Mouse (Mus musculus) CD4-positive, CD25-positive, alpha-beta regulatory T cell, adult 2 months (primary cell): ENCODE results near the gene Npas4.
"Not testable (repeated sequence)": the region's sequence is repeated elsewhere in the genome, so short reads cannot be mapped to it uniquely, and the experiment has no call there.

Experiments used
- DNase-seq: peaks from one replicate; pipeline ENCODE4 v3.0.0-alpha.2; 2012; ENCODE audit warnings: low read depth, low spot score

The Npas4 gene

GRCm38 (mm10) chr19:4992904-4993303, 2.8 kb upstream of the Npas4 start:
- peak; percentile 76 for DNase-seq

DNA sequence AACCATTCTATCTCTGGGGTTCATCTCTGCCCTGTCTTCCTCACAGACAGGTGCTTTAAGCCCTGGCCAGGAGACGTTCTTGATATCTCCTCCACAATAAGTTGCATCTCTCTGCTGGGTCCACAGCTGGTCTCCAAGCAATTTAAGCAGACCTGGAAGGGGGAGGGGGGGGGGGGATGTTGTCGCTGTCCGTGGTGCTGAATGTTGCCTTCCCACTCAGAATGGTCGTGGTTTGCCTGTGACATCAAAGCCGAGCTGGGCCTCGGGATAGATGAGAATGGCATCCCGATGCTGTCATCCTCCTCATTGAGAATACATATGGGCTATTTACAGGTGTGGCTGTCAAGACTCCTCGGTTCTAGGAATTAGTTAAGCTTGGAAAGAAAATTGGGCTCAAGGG, 2.3 kb upstream of the Npas4 start:
- DNase-seq, result peak; percentile 46

DNA sequence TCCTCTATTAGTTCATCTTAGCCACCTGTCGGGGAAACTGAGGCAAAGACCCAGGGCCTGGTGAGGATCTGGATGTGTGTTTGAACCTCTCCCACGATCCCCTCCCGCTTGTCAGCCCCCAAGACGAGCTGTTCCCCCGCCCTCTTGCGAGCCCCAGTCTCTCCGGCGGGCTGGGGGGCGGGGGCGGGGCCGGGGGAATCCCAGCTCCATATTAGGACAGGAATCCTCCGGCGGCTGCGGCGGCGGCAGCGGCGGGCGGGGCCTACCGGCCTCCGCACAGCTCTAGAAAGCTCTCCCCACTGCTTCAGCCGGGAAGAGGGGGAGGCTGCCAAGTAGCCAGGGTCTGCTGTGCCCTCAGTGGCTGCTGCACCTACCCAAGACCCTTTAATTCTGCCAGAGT, 600 bp upstream of the Npas4 start:
- peak; percentile 19 for DNase-seq

DNA sequence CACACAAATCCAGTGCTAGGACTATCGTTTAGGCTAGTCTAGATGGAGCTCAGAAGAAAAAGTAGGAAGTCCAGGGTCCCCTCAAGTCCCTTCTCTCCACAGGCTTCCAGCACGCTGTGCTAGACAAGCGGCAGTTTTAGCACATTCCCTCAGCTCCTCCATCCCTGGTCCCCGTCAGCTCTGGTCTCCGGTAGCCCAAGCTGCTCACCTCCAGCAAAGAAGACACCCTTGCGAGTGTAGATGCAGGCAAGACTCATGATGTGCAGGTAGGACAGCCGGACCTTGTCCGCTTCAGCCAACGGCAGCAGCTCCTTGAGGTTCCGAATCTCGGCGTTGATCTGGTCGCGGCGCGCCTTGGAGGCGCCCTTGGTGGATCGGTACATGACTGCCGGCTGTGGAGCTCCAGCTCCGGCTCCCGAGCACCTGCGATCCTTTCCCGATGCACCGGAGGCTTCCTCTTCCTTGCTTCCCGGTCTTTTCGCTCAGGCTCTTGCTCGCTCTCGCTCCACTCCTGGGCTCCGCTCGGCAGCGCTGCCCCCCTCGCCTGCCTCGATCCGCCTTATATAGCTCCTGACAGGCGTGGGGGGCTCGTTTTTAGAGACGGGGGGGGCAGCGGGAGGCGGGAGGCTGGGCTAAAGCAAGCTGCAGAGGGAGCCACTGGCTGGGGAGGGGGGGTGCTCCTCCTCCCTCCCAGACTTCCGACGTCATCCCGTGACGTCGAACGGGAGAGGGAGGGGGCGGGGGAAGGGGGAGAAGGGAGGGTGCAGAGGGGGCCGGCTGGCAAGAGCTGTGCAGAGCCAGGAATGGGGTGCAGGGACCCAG, 471 bp downstream of the Npas4 start:
- DNase-seq, result no peak

- peak; percentile 84 for DNase-seq
Measured at GRCm38 (mm10) chr19:4989013-4989412, 1.1 kb downstream of the Npas4 start.

GRCm38 (mm10) chr19:4981767-4982166, 8.3 kb downstream of the Npas4 start:
- DNase-seq, result peak; percentile 86

DNA sequence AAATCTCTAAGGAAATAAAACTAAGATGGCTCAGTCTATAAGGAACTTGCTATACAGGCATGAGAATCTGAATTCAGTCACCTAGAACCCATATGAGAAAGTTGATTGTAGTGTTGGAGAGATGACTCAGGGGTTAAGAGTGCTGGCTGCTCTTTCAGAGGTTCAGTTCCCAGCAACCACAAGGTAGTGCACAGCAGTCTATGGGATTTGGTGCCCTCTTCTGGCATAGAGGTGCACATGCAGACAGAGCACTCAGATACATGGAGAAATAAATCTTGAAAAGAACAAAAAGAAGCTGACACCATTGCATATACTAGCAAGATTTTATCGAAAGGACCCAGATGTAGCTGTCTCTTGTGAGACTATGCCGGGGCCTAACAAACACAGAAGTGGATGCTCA, 21.9 kb downstream of the Npas4 start:
- peak; percentile 62 for DNase-seq

DNA sequence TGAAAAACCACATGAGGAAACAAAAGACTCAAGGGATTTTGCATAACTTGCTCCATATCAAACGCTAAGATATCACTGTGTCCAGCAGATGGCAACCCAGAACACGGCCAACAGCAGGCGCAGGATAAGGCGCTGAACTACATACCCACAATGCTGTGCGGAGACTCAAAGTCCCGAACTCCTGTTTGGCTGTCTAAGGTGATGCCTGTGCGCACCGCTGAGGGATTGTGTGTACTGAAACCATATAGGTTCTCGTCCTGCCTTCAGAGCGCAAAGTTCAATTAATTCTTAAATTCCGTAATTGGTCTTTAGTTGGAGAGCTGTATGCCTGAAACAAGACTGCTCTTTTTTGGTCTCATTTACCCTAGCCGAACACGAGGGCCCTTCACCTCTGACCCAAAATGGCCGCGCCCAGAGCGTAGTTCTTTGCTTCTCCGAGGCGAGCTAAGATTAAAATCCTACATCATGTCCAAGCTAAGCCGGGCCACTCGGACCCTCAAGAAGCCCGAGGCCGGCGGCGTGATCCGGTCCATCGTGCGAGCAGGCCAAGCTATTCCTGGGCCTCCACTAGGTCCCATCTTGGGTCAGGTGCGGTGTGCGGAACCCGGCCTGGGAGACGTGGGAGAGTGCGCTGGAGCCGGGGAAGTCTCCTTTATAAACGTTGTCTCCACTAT, 28.1 kb downstream of the Npas4 start, which contains the start of gene Mrpl11:
TSS of gene Mrpl11 (plus strand) at position 220 of the 674 bp plus-strand sequence.
- DNase-seq, result peak; percentile 96

- DNase-seq, result not testable (repeated sequence)
Measured at GRCm38 (mm10) chr19:4948641-4949040, 41.5 kb downstream of the Npas4 start.

- no peak for DNase-seq
Measured at GRCm38 (mm10) chr19:4945540-4945939, 44.6 kb downstream of the Npas4 start.

DNA sequence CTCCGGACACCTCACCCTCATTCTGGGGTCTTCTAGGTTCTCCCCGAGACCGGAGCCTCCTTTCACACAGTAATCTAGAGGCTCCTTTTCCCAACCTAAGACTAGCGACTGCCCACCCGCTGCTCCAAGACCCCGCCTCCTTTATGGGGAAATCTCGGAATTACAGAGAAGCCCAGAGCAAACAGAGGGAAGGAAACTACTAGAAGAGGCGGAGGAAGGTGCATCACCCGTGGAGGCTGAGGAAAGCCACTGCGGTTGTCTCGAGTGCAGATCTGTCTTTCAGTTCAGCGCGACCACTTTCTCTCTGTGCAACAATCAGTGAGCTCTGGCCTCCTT, 46.9 kb downstream of the Npas4 start:
- no peak for DNase-seq

GRCm38 (mm10) chr19:4942551-4943252, 47.4 kb downstream of the Npas4 start, which contains the start of gene Peli3:
Peli3 (minus strand) TSS chr19:4943127.
- DNase-seq, result peak; percentile 81

DNA sequence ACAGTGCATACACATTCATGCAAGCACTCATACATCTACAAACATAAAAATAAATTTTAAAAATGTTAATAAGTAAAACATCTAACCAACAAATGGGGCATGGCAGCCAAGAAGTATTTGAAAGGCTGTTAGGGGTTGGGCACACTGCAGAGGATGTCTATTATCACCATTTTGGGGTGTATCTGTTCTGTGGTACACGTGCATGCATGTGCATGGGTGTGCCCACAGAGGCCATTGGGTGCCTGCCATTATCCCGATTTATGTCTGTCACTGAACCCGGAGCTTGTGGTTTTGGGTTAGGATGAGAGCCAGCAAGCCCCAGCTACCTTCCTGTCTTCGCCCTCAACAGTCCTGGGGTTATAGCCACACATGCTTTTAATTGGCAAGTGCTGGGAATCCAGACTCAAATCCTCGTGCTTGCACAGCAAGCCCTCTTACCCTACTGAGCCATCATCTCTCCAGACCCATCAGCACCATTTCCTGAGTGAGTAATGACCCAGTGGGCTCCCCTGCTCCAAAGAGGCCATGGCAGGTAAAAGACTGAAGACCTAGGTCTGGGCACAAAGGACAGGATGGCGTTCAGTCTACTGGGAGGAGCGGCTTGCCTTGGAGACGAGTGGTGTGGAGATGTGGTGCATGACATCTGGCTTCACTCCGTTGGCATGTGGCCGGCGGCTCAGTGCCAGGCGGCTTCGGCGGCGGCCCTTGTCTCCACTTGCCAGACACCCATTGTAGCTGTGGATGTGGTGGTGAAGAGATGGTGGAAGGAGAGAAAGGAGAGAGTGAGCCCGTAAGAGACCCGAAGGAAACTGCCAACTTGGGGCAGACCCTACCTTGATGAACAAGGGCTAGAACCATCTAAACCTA, 52.4 kb downstream of the Npas4 start:
- no peak for DNase-seq

DNA sequence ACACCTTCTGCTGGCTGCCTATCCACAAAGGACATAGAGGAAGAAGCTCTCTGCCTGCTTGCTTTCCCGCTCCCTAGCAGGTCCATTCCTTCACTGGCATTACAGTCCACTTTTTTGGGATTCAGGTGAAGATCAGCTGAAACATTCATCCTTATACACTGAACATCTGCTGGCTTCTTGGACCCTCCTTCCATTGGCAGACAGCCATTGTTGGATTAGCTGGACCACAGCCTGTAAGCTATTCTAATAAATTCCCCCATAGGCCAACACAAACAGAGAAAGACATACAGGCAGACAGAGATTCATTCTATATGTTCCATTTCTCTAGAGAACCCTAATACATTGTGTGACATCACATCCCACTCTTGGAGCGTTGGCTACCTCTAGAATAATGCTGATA, 53.2 kb downstream of the Npas4 start:
- DNase-seq, result no peak
